Mouse (Mus musculus): Measurements from ENCODE around the gene Gm20388. TPM values are rescaled to one million over a fixed set of nuclear protein-coding genes. Genes with fewer than 3 reads are reported as not detected.
A peak's percentile ranks its signal among the peaks of the same experiment; 100 is the strongest.

The Gm20388 gene
- total and polyA plus RNA-seq, 2 experiments from 2014 or later, result 17.3 TPM; not detected in 1

- 30% methylated on average over 13 of the region's 13 CpGs for WGBS
- Histone ChIP-seq H3K9ac (replicated peaks; ENCODE audit: low read depth, low read length) (no peak overlapping the region), H3K4me1 (ENCODE audit: control insufficient read depth, insufficient read depth) (no peaks in the 10 kb centered on the region), H3K4me3 (ENCODE audit: low read depth, low read length) (no peak overlapping the region), H3K4me2 (ENCODE audit: low read depth, low read length) (no peak overlapping the region), H3K27ac (ENCODE audit: low read depth) (no peak overlapping the region), H3K9me3 (replicated peaks; ENCODE audit: control insufficient read depth, low read length) (no peaks in the 10 kb centered on the region), H3K27me3 (ENCODE audit: control insufficient read depth, insufficient read depth, low read length) (peaks cover 100% of the 10 kb centered on the region), H3K36me3 (replicated peaks; ENCODE audit: control insufficient read depth, insufficient read depth, low read length) (no peaks in the 10 kb centered on the region)
- DNase-seq (ENCODE audit: low spot score) (no peak), ATAC-seq (ENCODE audit: insufficient read depth, low read depth) (no peak)
- TF ChIP-seq CTCF (IDR thresholded peaks at IDR 0.05; ENCODE audit: low read depth) (no peak), EP300 (IDR thresholded peaks at IDR 0.05; ENCODE audit: low read depth) (no peak)
Observed at GRCm38 (mm10) chr8:120884881-120885280, 974.2 kb downstream of the Gm20388 start.

- ATAC-seq (ENCODE audit: insufficient read depth, low read depth), result no peak
- H3K4me3 ChIP-seq (ENCODE audit: low read depth, low read length), result no peak overlapping the region
- no peak overlapping the region for H3K9ac ChIP-seq (replicated peaks; ENCODE audit: low read depth, low read length)
Observed at GRCm38 (mm10) chr8:120887254-120887653, 976.6 kb downstream of the Gm20388 start.

GRCm38 (mm10) chr8:120888005-120888404 is 977.4 kb downstream of the Gm20388 start:
- Histone ChIP-seq H3K36me3 (replicated peaks; ENCODE audit: control insufficient read depth, insufficient read depth, low read length) (no peaks in the 10 kb centered on the region), H3K27ac (ENCODE audit: low read depth) (no peak overlapping the region), H3K9ac (replicated peaks; ENCODE audit: low read depth, low read length) (no peak overlapping the region), H3K4me1 (ENCODE audit: control insufficient read depth, insufficient read depth) (no peaks in the 10 kb centered on the region), H3K4me2 (ENCODE audit: low read depth, low read length) (no peak overlapping the region), H3K9me3 (replicated peaks; ENCODE audit: control insufficient read depth, low read length) (no peaks in the 10 kb centered on the region), H3K4me3 (ENCODE audit: low read depth, low read length) (no peak overlapping the region), H3K27me3 (ENCODE audit: control insufficient read depth, insufficient read depth, low read length) (peaks cover 99% of the 10 kb centered on the region)
- no peak for TF ChIP-seq CTCF (IDR thresholded peaks at IDR 0.05; ENCODE audit: low read depth)
- ATAC-seq (ENCODE audit: insufficient read depth, low read depth), result no peak
- WGBS, result 9% methylated on average over 5 of the region's 5 CpGs
- no peak for DNase-seq (ENCODE audit: low spot score)

More at GRCm38 (mm10) chr8:120887254-120887653, 976.6 kb downstream of the Gm20388 start:
- Histone ChIP-seq H3K27me3 (ENCODE audit: control insufficient read depth, insufficient read depth, low read length) (peaks cover 99% of the 10 kb centered on the region), H3K9me3 (replicated peaks; ENCODE audit: control insufficient read depth, low read length) (no peaks in the 10 kb centered on the region), H3K4me1 (ENCODE audit: control insufficient read depth, insufficient read depth) (no peaks in the 10 kb centered on the region), H3K4me2 (ENCODE audit: low read depth, low read length) (no peak overlapping the region), H3K36me3 (replicated peaks; ENCODE audit: control insufficient read depth, insufficient read depth, low read length) (no peaks in the 10 kb centered on the region), H3K27ac (ENCODE audit: low read depth) (no peak overlapping the region)
- DNase-seq (ENCODE audit: low spot score), result no peak
- WGBS, result 3% methylated on average over 10 of the region's 10 CpGs
- TF ChIP-seq EP300 (IDR thresholded peaks at IDR 0.05; ENCODE audit: low read depth), result no peak
- 0 out of 2 replicates have a peak, but pooled peaks have one; percentile 9 for TF ChIP-seq CTCF (IDR thresholded peaks at IDR 0.05; ENCODE audit: low read depth)

- Histone ChIP-seq H3K27ac (ENCODE audit: low read depth) (no peak overlapping the region), H3K9me3 (replicated peaks; ENCODE audit: control insufficient read depth, low read length) (no peaks in the 10 kb centered on the region), H3K27me3 (ENCODE audit: control insufficient read depth, insufficient read depth, low read length) (peaks cover 99% of the 10 kb centered on the region), H3K4me3 (ENCODE audit: low read depth, low read length) (no peak overlapping the region), H3K4me1 (ENCODE audit: control insufficient read depth, insufficient read depth) (no peaks in the 10 kb centered on the region), H3K4me2 (ENCODE audit: low read depth, low read length) (no peak overlapping the region), H3K9ac (replicated peaks; ENCODE audit: low read depth, low read length) (no peak overlapping the region), H3K36me3 (replicated peaks; ENCODE audit: control insufficient read depth, insufficient read depth, low read length) (no peaks in the 10 kb centered on the region)
- ATAC-seq (ENCODE audit: insufficient read depth, low read depth) (no peak), DNase-seq (ENCODE audit: low spot score) (no peak)
- 68% methylated on average over 4 of the region's 4 CpGs for WGBS
- TF ChIP-seq EP300 (IDR thresholded peaks at IDR 0.05; ENCODE audit: low read depth) (no peak), CTCF (IDR thresholded peaks at IDR 0.05; ENCODE audit: low read depth) (no peak)
Observed at GRCm38 (mm10) chr8:120889189-120889588, 978.5 kb downstream of the Gm20388 start.

- no peak overlapping the region for H3K9ac ChIP-seq (replicated peaks; ENCODE audit: low read depth, low read length)
- 4% methylated on average over 11 of the region's 11 CpGs for WGBS
- H3K27ac ChIP-seq (ENCODE audit: low read depth), result no peak overlapping the region
- no peaks in the 10 kb centered on the region for H3K9me3 ChIP-seq (replicated peaks; ENCODE audit: control insufficient read depth, low read length)
- no peak overlapping the region for H3K4me3 ChIP-seq (ENCODE audit: low read depth, low read length)
- DNase-seq (ENCODE audit: low spot score), result no peak
- peaks cover 99% of the 10 kb centered on the region for H3K27me3 ChIP-seq (ENCODE audit: control insufficient read depth, insufficient read depth, low read length)
- no peak for ATAC-seq (ENCODE audit: insufficient read depth, low read depth)
- no peak overlapping the region for H3K4me2 ChIP-seq (ENCODE audit: low read depth, low read length)
- no peaks in the 10 kb centered on the region for H3K36me3 ChIP-seq (replicated peaks; ENCODE audit: control insufficient read depth, insufficient read depth, low read length)
- no peaks in the 10 kb centered on the region for H3K4me1 ChIP-seq (ENCODE audit: control insufficient read depth, insufficient read depth)
- TF ChIP-seq EP300 (IDR thresholded peaks at IDR 0.05; ENCODE audit: low read depth), result no peak
- TF ChIP-seq CTCF (IDR thresholded peaks at IDR 0.05; ENCODE audit: low read depth), result no peak
Observed at GRCm38 (mm10) chr8:120890068-120890467, 979.4 kb downstream of the Gm20388 start.

- H3K4me2 ChIP-seq (ENCODE audit: low read depth, low read length), result no peak overlapping the region
- H3K27me3 ChIP-seq (ENCODE audit: control insufficient read depth, insufficient read depth, low read length), result peaks cover 78% of the 10 kb centered on the region
Observed at GRCm38 (mm10) chr8:120895009-120895408, 984.4 kb downstream of the Gm20388 start.

More at GRCm38 (mm10) chr8:120895009-120895408, 984.4 kb downstream of the Gm20388 start:
- no peak overlapping the region for H3K4me3 ChIP-seq (ENCODE audit: low read depth, low read length)
- no peak overlapping the region for H3K9ac ChIP-seq (replicated peaks; ENCODE audit: low read depth, low read length)
- TF ChIP-seq EP300 (IDR thresholded peaks at IDR 0.05; ENCODE audit: low read depth), result no peak
- TF ChIP-seq CTCF (IDR thresholded peaks at IDR 0.05; ENCODE audit: low read depth), result no peak
- no peaks in the 10 kb centered on the region for H3K9me3 ChIP-seq (replicated peaks; ENCODE audit: control insufficient read depth, low read length)
- H3K27ac ChIP-seq (ENCODE audit: low read depth), result no peak overlapping the region
- ATAC-seq (ENCODE audit: insufficient read depth, low read depth), result no peak
- 9% methylated on average over 4 of the region's 4 CpGs for WGBS
- no peaks in the 10 kb centered on the region for H3K4me1 ChIP-seq (ENCODE audit: control insufficient read depth, insufficient read depth)
- H3K36me3 ChIP-seq (replicated peaks; ENCODE audit: control insufficient read depth, insufficient read depth, low read length), result no peaks in the 10 kb centered on the region
- no peak for DNase-seq (ENCODE audit: low spot score)
